Mouse (Mus musculus) neural tube, embryonic 15.5 days (tissue): ENCODE measurements at regions not wholly inside any gene's neighbourhood (a gene's known extent, or its start where the extent isn't known, plus 50 kb on each side); places are given as distances from the start of the nearest gene placed in this dataset.
A peak's percentile ranks its signal among the peaks of the same experiment; 100 is the strongest.

ENCODE experiments used
- ATAC-seq: fragments of 200-750 bp; cut with Nextera tagmentation; 2 replicates; pipeline ENCODE4 v1.8.0; 2017; ENCODE audit warnings: mild to moderate bottlenecking, moderate TSS enrichment, moderate library complexity; ENCODE audit not compliant: low FRiP score
- H3K27ac ChIP-seq: fragments of 300-500 bp; sonication (generic); replicated peaks from 2 replicates; pipeline ENCODE4 v1.5.1; 2015; ENCODE audit warnings: mild to moderate bottlenecking, inconsistent platforms
- H3K27me3 ChIP-seq: fragments of 300-500 bp; sonication (generic); replicated peaks from 2 replicates; pipeline ENCODE4 v1.6.1; 2015; ENCODE audit warnings: inconsistent platforms
- H3K36me3 ChIP-seq: fragments of 300-500 bp; sonication (generic); 2 replicates; pipeline ENCODE4 v1.6.1; 2015; ENCODE audit warnings: inconsistent platforms
- H3K4me1 ChIP-seq: fragments of 300-500 bp; sonication (generic); 2 replicates; pipeline ENCODE4 v1.6.1; 2015; ENCODE audit warnings: inconsistent platforms
- H3K4me2 ChIP-seq: fragments of 300-500 bp; sonication (generic); 2 replicates; pipeline ENCODE4 v1.6.1; 2015; ENCODE audit warnings: inconsistent platforms, mild to moderate bottlenecking, moderate library complexity
- H3K4me3 ChIP-seq: fragments of 300-500 bp; sonication (generic); replicated peaks from 2 replicates; pipeline ENCODE4 v1.5.1; 2015; ENCODE audit warnings: mild to moderate bottlenecking, inconsistent platforms
- H3K9ac ChIP-seq: fragments of 300-500 bp; sonication (generic); replicated peaks from 2 replicates; pipeline ENCODE4 v1.6.1; 2015; ENCODE audit warnings: mild to moderate bottlenecking, inconsistent platforms
- H3K9me3 ChIP-seq: fragments of 300-500 bp; sonication (generic); replicated peaks from 2 replicates; pipeline ENCODE4 v1.6.1; 2016; ENCODE audit warnings: inconsistent platforms
- WGBS: fragments of 180-500 bp; shearing (Covaris S2); methylation state at CpG from one replicate; pipeline ENCODE4 v1.1.7; 2015; ENCODE audit warnings: mixed read lengths; 5-methylcytosine and 5-hydroxymethylcytosine counted together

GRCm38 (mm10) chr10:85242701-85243100 is 57.8 kb upstream of the Cry1 start:
- ATAC-seq = no peak
- Histone ChIP-seq H3K36me3 (no peaks in the 10 kb centered on the region), H3K9ac (no peak overlapping the region), H3K9me3 (no peaks in the 10 kb centered on the region), H3K4me3 (no peak overlapping the region), H3K4me1 (no peaks in the 10 kb centered on the region), H3K27ac (no peak overlapping the region), H3K4me2 (no peak overlapping the region), H3K27me3 (no peaks in the 10 kb centered on the region)
- 91% methylated on average over 7 of the region's 7 CpGs for WGBS

GRCm38 (mm10) chr10:85243556-85243955 is 58.7 kb upstream of the Cry1 start:
- Histone ChIP-seq H3K4me1 (no peaks in the 10 kb centered on the region), H3K4me3 (no peak overlapping the region), H3K27ac (no peak overlapping the region), H3K9ac (no peak overlapping the region), H3K4me2 (no peak overlapping the region), H3K9me3 (no peaks in the 10 kb centered on the region), H3K27me3 (no peaks in the 10 kb centered on the region), H3K36me3 (no peaks in the 10 kb centered on the region)
- no peak for ATAC-seq
- 94% methylated on average over 6 of the region's 6 CpGs for WGBS

- H3K27ac ChIP-seq = no peak overlapping the region
- no peak for ATAC-seq
- 60% methylated on average over 5 of the region's 5 CpGs for WGBS
- no peaks in the 10 kb centered on the region for H3K9me3 ChIP-seq
- H3K4me2 ChIP-seq = no peak overlapping the region
- H3K4me1 ChIP-seq = no peaks in the 10 kb centered on the region
- H3K27me3 ChIP-seq = 0 out of 2 replicates have a peak, but pooled peaks cover 3% of the 10 kb centered on the region
- H3K9ac ChIP-seq = no peak overlapping the region
- H3K4me3 ChIP-seq = no peak overlapping the region
- H3K36me3 ChIP-seq = no peaks in the 10 kb centered on the region
Measured at GRCm38 (mm10) chr10:85265746-85266145, 80.9 kb upstream of the Cry1 start.

GRCm38 (mm10) chr10:85266148-85266547 is 81.3 kb upstream of the Cry1 start:
- no peak overlapping the region for H3K27ac ChIP-seq
- WGBS = 43% methylated on average over 10 of the region's 10 CpGs
- ATAC-seq = no peak

GRCm38 (mm10) chr10:85266796-85267195 is 81.9 kb upstream of the Cry1 start:
- ATAC-seq = no peak
- Histone ChIP-seq H3K9ac (no peak overlapping the region), H3K36me3 (no peaks in the 10 kb centered on the region), H3K27me3 (0 out of 2 replicates have a peak, but pooled peaks cover 3% of the 10 kb centered on the region), H3K4me3 (no peak overlapping the region), H3K4me1 (peaks cover 5% of the 10 kb centered on the region), H3K4me2 (no peak overlapping the region), H3K9me3 (no peaks in the 10 kb centered on the region), H3K27ac (no peak overlapping the region)
- WGBS = 78% methylated on average over 4 of the region's 4 CpGs

More at GRCm38 (mm10) chr10:85266148-85266547, 81.3 kb upstream of the Cry1 start:
- H3K27me3 ChIP-seq = 0 out of 2 replicates have a peak, but pooled peaks cover 3% of the 10 kb centered on the region
- no peaks in the 10 kb centered on the region for H3K9me3 ChIP-seq
- no peak overlapping the region for H3K4me2 ChIP-seq
- no peak overlapping the region for H3K9ac ChIP-seq
- H3K4me3 ChIP-seq = no peak overlapping the region
- no peaks in the 10 kb centered on the region for H3K36me3 ChIP-seq
- H3K4me1 ChIP-seq = no peaks in the 10 kb centered on the region

- no peaks in the 10 kb centered on the region for H3K9me3 ChIP-seq
- H3K4me3 ChIP-seq = no peak overlapping the region
- no peak overlapping the region for H3K27ac ChIP-seq
- 0 out of 2 replicates have a peak, but pooled peaks cover 3% of the 10 kb centered on the region for H3K27me3 ChIP-seq
- H3K4me1 ChIP-seq = peaks cover 11% of the 10 kb centered on the region
- no peaks in the 10 kb centered on the region for H3K36me3 ChIP-seq
- no peak overlapping the region for H3K9ac ChIP-seq
- no peak overlapping the region for H3K4me2 ChIP-seq
- no peak for ATAC-seq
- WGBS = 83% methylated on average over 6 of the region's 6 CpGs
Measured at GRCm38 (mm10) chr10:85270209-85270608, 85.3 kb upstream of the Cry1 start.

GRCm38 (mm10) chr10:85276793-85277192 is 91.9 kb upstream of the Cry1 start:
- 90% methylated on average over 2 of the region's 2 CpGs for WGBS

GRCm38 (mm10) chr10:85291733-85292476 is 94.7 kb upstream of the Btbd11 start:
- Histone ChIP-seq H3K27ac (no peak overlapping the region), H3K9me3 (no peaks in the 10 kb centered on the region), H3K27me3 (no peaks in the 10 kb centered on the region), H3K9ac (no peak overlapping the region), H3K4me3 (no peak overlapping the region), H3K4me2 (no peak overlapping the region), H3K36me3 (no peaks in the 10 kb centered on the region), H3K4me1 (peaks cover 5% of the 10 kb centered on the region)
- no peak for ATAC-seq
- 78% methylated on average over 5 of the region's 5 CpGs for WGBS

More at GRCm38 (mm10) chr10:85276793-85277192, 91.9 kb upstream of the Cry1 start:
- Histone ChIP-seq H3K9ac (no peak overlapping the region), H3K36me3 (no peaks in the 10 kb centered on the region), H3K27me3 (no peaks in the 10 kb centered on the region), H3K9me3 (no peaks in the 10 kb centered on the region), H3K4me3 (no peak overlapping the region), H3K4me2 (no peak overlapping the region), H3K4me1 (peaks cover 6% of the 10 kb centered on the region), H3K27ac (no peak overlapping the region)
- ATAC-seq = no peak

GRCm38 (mm10) chr10:85292477-85292855 is 94.1 kb upstream of the Btbd11 start:
- peaks cover 5% of the 10 kb centered on the region for H3K4me1 ChIP-seq
- H3K4me3 ChIP-seq = no peak overlapping the region
- no peaks in the 10 kb centered on the region for H3K9me3 ChIP-seq
- WGBS = 24% methylated on average over 2 of the region's 2 CpGs
- H3K27ac ChIP-seq = no peak overlapping the region
- H3K36me3 ChIP-seq = no peaks in the 10 kb centered on the region
- peak; percentile 79; the same call in 1 of the 2 replicates for ATAC-seq
- H3K4me2 ChIP-seq = no peak overlapping the region
- no peak overlapping the region for H3K9ac ChIP-seq
- H3K27me3 ChIP-seq = no peaks in the 10 kb centered on the region

GRCm38 (mm10) chr10:85293071-85293783 is 93.4 kb upstream of the Btbd11 start:
- Histone ChIP-seq H3K9me3 (no peaks in the 10 kb centered on the region), H3K4me3 (no peak overlapping the region), H3K27me3 (no peaks in the 10 kb centered on the region), H3K9ac (no peak overlapping the region), H3K4me1 (peaks cover 5% of the 10 kb centered on the region), H3K27ac (no peak overlapping the region), H3K4me2 (peak overlapping the region; percentile 5; the same call in 1 of the 2 replicates), H3K36me3 (no peaks in the 10 kb centered on the region)
- peak; percentile 59; the same call in 1 of the 2 replicates for ATAC-seq
- WGBS = 34% methylated on average over 9 of the region's 9 CpGs

GRCm38 (mm10) chr10:85295133-85295887 is 91.3 kb upstream of the Btbd11 start:
- no peak overlapping the region for H3K4me3 ChIP-seq
- no peaks in the 10 kb centered on the region for H3K27me3 ChIP-seq
- ATAC-seq = no peak
- H3K4me1 ChIP-seq = peaks cover 5% of the 10 kb centered on the region
- H3K27ac ChIP-seq = no peak overlapping the region
- no peak overlapping the region for H3K4me2 ChIP-seq
- WGBS = 88% methylated on average over 5 of the region's 5 CpGs
- no peaks in the 10 kb centered on the region for H3K9me3 ChIP-seq
- H3K9ac ChIP-seq = no peak overlapping the region
- H3K36me3 ChIP-seq = no peaks in the 10 kb centered on the region
